Mouse (Mus musculus) lung, embryonic 16.5 days (tissue): ENCODE measurements at regions not wholly inside any gene's neighbourhood (a gene's known extent, or its start where the extent isn't known, plus 50 kb on each side); places are given as distances from the start of the nearest gene placed in this dataset.
"Not testable (repeated sequence)": the region's sequence is repeated elsewhere in the genome, so short reads cannot be mapped to it uniquely, and the experiment has no call there.

Experiments used
- ATAC-seq: fragments of 200-750 bp; cut with Nextera tagmentation; 2 replicates; pipeline ENCODE4 v1.8.0; 2017; ENCODE audit warnings: low read depth, mild to moderate bottlenecking, moderate library complexity
- H3K27ac ChIP-seq: fragments of 300-500 bp; sonication (generic); 2 replicates; pipeline ENCODE4 v1.5.1; 2014; ENCODE audit warnings: mild to moderate bottlenecking, control low read depth, low read length
- H3K27me3 ChIP-seq: fragments of 300-500 bp; sonication (generic); 2 replicates; pipeline ENCODE4 v1.6.1; 2014; ENCODE audit warnings: low read depth, low read length, mixed read lengths; ENCODE audit not compliant: control insufficient read depth, insufficient read depth
- H3K36me3 ChIP-seq: fragments of 300-500 bp; sonication (generic); 2 replicates; pipeline ENCODE4 v1.6.1; 2014; ENCODE audit warnings: low read length; ENCODE audit not compliant: control insufficient read depth, insufficient read depth
- H3K4me1 ChIP-seq: fragments of 300-500 bp; sonication (generic); replicated peaks from 2 replicates; pipeline ENCODE4 v1.6.1; 2014; ENCODE audit warnings: low read length, mixed read lengths; ENCODE audit not compliant: control insufficient read depth, insufficient read depth
- H3K4me2 ChIP-seq: fragments of 300-500 bp; sonication (generic); 2 replicates; pipeline ENCODE4 v1.6.1; 2014; ENCODE audit warnings: low read depth, low read length, control low read depth
- H3K4me3 ChIP-seq: fragments of 300-500 bp; sonication (generic); 2 replicates; pipeline ENCODE4 v1.5.1; 2014; ENCODE audit warnings: mild to moderate bottlenecking, low read length, control low read depth
- H3K9ac ChIP-seq: fragments of 300-500 bp; sonication (generic); 2 replicates; pipeline ENCODE4 v1.6.1; 2014; ENCODE audit warnings: low read length, control low read depth
- H3K9me3 ChIP-seq: fragments of 300-500 bp; sonication (generic); 2 replicates; pipeline ENCODE4 v1.6.1; 2016; ENCODE audit warnings: low read length; ENCODE audit not compliant: control insufficient read depth
- WGBS: fragments of 180-500 bp; shearing (Covaris S2); extraction: QIAGEN DNeasy Blood & Tissue Kit; methylation state at CpG from one replicate; pipeline ENCODE4 v1.1.7; 2014; 5-methylcytosine and 5-hydroxymethylcytosine counted together

- H3K4me3 ChIP-seq, ATAC-seq, H3K27me3 ChIP-seq, H3K4me1 ChIP-seq, H3K9me3 ChIP-seq, H3K27ac ChIP-seq, H3K36me3 ChIP-seq, H3K9ac ChIP-seq, H3K4me2 ChIP-seq: not testable (repeated sequence)
- WGBS = 33% methylated on average over 1 of the region's 2 CpGs
Observed at GRCm38 (mm10) chr14:53721901-53722300, 532.0 kb downstream of the Dad1 start.

- H3K9me3 ChIP-seq, H3K4me3 ChIP-seq, H3K27ac ChIP-seq, H3K9ac ChIP-seq, ATAC-seq, H3K4me2 ChIP-seq, H3K4me1 ChIP-seq, H3K36me3 ChIP-seq, H3K27me3 ChIP-seq: not testable (repeated sequence)
- WGBS = 6% methylated on average over 3 of the region's 3 CpGs
Observed at GRCm38 (mm10) chr14:53709627-53710026, 544.3 kb downstream of the Dad1 start.

- H3K9ac ChIP-seq, H3K9me3 ChIP-seq, H3K36me3 ChIP-seq, H3K4me1 ChIP-seq, ATAC-seq, H3K27ac ChIP-seq, H3K4me3 ChIP-seq, H3K4me2 ChIP-seq, H3K27me3 ChIP-seq: not testable (repeated sequence)
- WGBS = 70% methylated on average over 5 of the region's 5 CpGs
Observed at GRCm38 (mm10) chr14:53704351-53704750, 549.6 kb downstream of the Dad1 start.

GRCm38 (mm10) chr14:53703593-53703992, 550.3 kb downstream of the Dad1 start:
- not testable (repeated sequence) for H3K36me3 ChIP-seq, H3K27ac ChIP-seq, H3K4me3 ChIP-seq, H3K9me3 ChIP-seq, H3K4me1 ChIP-seq, H3K9ac ChIP-seq, ATAC-seq, H3K4me2 ChIP-seq, H3K27me3 ChIP-seq
- WGBS = 20% methylated on average over 1 of the region's 1 CpGs

GRCm38 (mm10) chr14:53684100-53684499, 569.8 kb downstream of the Dad1 start:
- 42% methylated on average over 4 of the region's 4 CpGs for WGBS
- H3K27ac ChIP-seq, H3K9me3 ChIP-seq, H3K36me3 ChIP-seq, H3K4me1 ChIP-seq, ATAC-seq, H3K4me3 ChIP-seq, H3K27me3 ChIP-seq, H3K4me2 ChIP-seq, H3K9ac ChIP-seq: not testable (repeated sequence)

- not testable (repeated sequence) for ATAC-seq, H3K27me3 ChIP-seq, H3K4me1 ChIP-seq, H3K9ac ChIP-seq, H3K9me3 ChIP-seq, H3K27ac ChIP-seq, H3K4me3 ChIP-seq, H3K36me3 ChIP-seq, H3K4me2 ChIP-seq
- 65% methylated on average over 9 of the region's 9 CpGs for WGBS
Observed at GRCm38 (mm10) chr14:53683361-53684015, 570.4 kb downstream of the Dad1 start.

- ATAC-seq, H3K4me2 ChIP-seq, H3K27ac ChIP-seq, H3K4me3 ChIP-seq, H3K27me3 ChIP-seq, H3K9me3 ChIP-seq, H3K36me3 ChIP-seq, H3K9ac ChIP-seq, H3K4me1 ChIP-seq: not testable (repeated sequence)
- 89% methylated on average over 1 of the region's 1 CpGs for WGBS
Observed at GRCm38 (mm10) chr14:53682679-53683078, 571.2 kb downstream of the Dad1 start.

GRCm38 (mm10) chr14:53681320-53681719, 572.6 kb downstream of the Dad1 start:
- not testable (repeated sequence) for H3K4me1 ChIP-seq, H3K36me3 ChIP-seq, H3K27ac ChIP-seq, H3K9ac ChIP-seq, ATAC-seq, H3K4me2 ChIP-seq, H3K4me3 ChIP-seq, H3K27me3 ChIP-seq, H3K9me3 ChIP-seq
- WGBS = 74% methylated on average over 3 of the region's 5 CpGs

GRCm38 (mm10) chr14:53665681-53666080, 588.2 kb downstream of the Dad1 start:
- not testable (repeated sequence) for H3K4me2 ChIP-seq, H3K27ac ChIP-seq, ATAC-seq, H3K9ac ChIP-seq, H3K4me3 ChIP-seq, H3K4me1 ChIP-seq, H3K27me3 ChIP-seq, H3K36me3 ChIP-seq, H3K9me3 ChIP-seq
- WGBS = 20% methylated on average over 2 of the region's 2 CpGs
